Mouse (Mus musculus): ENCODE measurements at regions not wholly inside any gene's neighbourhood (a gene's known extent, or its start where the extent isn't known, plus 50 kb on each side); places are given as distances from the start of the nearest gene placed in this dataset.

- peak in 1 of 2 experiments; percentile 32 for DNase-seq
Observed at GRCm38 (mm10) chr2:169524429-169524828, 63.1 kb downstream of the Gm11011 start.

GRCm38 (mm10) chr2:169519941-169520340, 67.6 kb downstream of the Gm11011 start:
- DNase-seq: no peak

- peak in 1 of 2 experiments; percentile 8 for DNase-seq
Observed at GRCm38 (mm10) chr2:169515350-169515749, 72.2 kb downstream of the Gm11011 start.

- DNase-seq: no peak
Observed at GRCm38 (mm10) chr2:169510741-169511140, 76.8 kb downstream of the Gm11011 start.

GRCm38 (mm10) chr2:169509406-169509805, 78.1 kb downstream of the Gm11011 start:
- no peak for DNase-seq

GRCm38 (mm10) chr2:169504416-169505057, 83.0 kb downstream of the Gm11011 start:
- no peak for DNase-seq

- no peak for DNase-seq
Observed at GRCm38 (mm10) chr2:169503598-169503958, 84.0 kb downstream of the Gm11011 start.

- no peak for DNase-seq
Observed at GRCm38 (mm10) chr2:169502717-169503597, 84.6 kb downstream of the Gm11011 start.

- DNase-seq: no peak
Observed at GRCm38 (mm10) chr2:169501736-169502340, 85.7 kb downstream of the Gm11011 start.

- DNase-seq: no peak
Observed at GRCm38 (mm10) chr2:169495368-169495767, 92.2 kb downstream of the Gm11011 start.

- DNase-seq: no peak
Observed at GRCm38 (mm10) chr2:169494503-169495311, 92.8 kb downstream of the Gm11011 start.

- no peak for DNase-seq
Observed at GRCm38 (mm10) chr2:169493609-169494275, 93.8 kb downstream of the Gm11011 start.

GRCm38 (mm10) chr2:169483934-169484333, 103.6 kb downstream of the Gm11011 start:
- peak; percentile 66 to 72 for DNase-seq

GRCm38 (mm10) chr2:169481731-169482465, 105.6 kb downstream of the Gm11011 start:
- DNase-seq: peak; percentile 43 to 51

GRCm38 (mm10) chr2:169474418-169475112, 113.0 kb downstream of the Gm11011 start:
- DNase-seq: peak in 1 of 2 experiments; percentile 7

GRCm38 (mm10) chr2:169469538-169469937, 118.0 kb downstream of the Gm11011 start:
- no peak for DNase-seq

- no peak for DNase-seq
Observed at GRCm38 (mm10) chr2:169467621-169468020, 119.9 kb downstream of the Gm11011 start.

GRCm38 (mm10) chr2:169464106-169464505, 123.4 kb downstream of the Gm11011 start:
- DNase-seq: no peak

GRCm38 (mm10) chr2:169461491-169462039, 126.0 kb downstream of the Gm11011 start:
- DNase-seq: no peak

GRCm38 (mm10) chr2:169452956-169453355, 134.6 kb downstream of the Gm11011 start:
- DNase-seq: no peak
